Mouse (Mus musculus) testis, adult 2 months (tissue): ENCODE measurements around the gene Pin4. TPM values are rescaled to one million over a fixed set of nuclear protein-coding genes. Genes with fewer than 3 reads are reported as not detected.

Source experiments
- H3K27ac ChIP-seq: fragments of 200-500 bp; 2 replicates; pipeline ENCODE4 v1.5.1; 2012; ENCODE audit warnings: low read depth, low read length; ENCODE audit not compliant: control insufficient read depth, insufficient read depth
- H3K27me3 ChIP-seq: fragments of 200-500 bp; 2 replicates; pipeline ENCODE4 v1.6.1; 2012; ENCODE audit warnings: mild to moderate bottlenecking, low read length, moderate library complexity; ENCODE audit not compliant: control insufficient read depth, insufficient read depth
- H3K36me3 ChIP-seq: fragments of 200-500 bp; 2 replicates; pipeline ENCODE4 v1.6.1; 2012; ENCODE audit warnings: mild to moderate bottlenecking, low read length; ENCODE audit not compliant: control insufficient read depth, insufficient read depth
- H3K4me1 ChIP-seq: fragments of 200-500 bp; 2 replicates; pipeline ENCODE4 v1.6.1; 2012; ENCODE audit warnings: low read length; ENCODE audit not compliant: control insufficient read depth, insufficient read depth
- H3K4me3 ChIP-seq: fragments of 200-500 bp; 2 replicates; pipeline ENCODE4 v1.5.1; 2012; ENCODE audit warnings: low read depth, mild to moderate bottlenecking, low read length, moderate library complexity, mixed read lengths; ENCODE audit not compliant: control insufficient read depth
- CTCF ChIP-seq: fragments of 200-500 bp; IDR thresholded peaks from 2 replicates; pipeline ENCODE4 v1.5.1; 2012; ENCODE audit warnings: low read depth, mild to moderate bottlenecking, inconsistent platforms, low read length, moderate library complexity; ENCODE audit not compliant: control insufficient read depth, insufficient read depth, insufficient replicate concordance
- POLR2A ChIP-seq: fragments of 200-500 bp; IDR thresholded peaks from 2 replicates; pipeline ENCODE4 v1.6.1; 2012; ENCODE audit warnings: low read depth, mild to moderate bottlenecking, inconsistent platforms, low read length, moderate library complexity; ENCODE audit not compliant: control insufficient read depth
- polyA plus RNA-seq: library from polyadenylated mRNA; depleted of rRNA; stranded (reverse); fragments of >200 nt; gene quantifications from 2 replicates; pipeline ENCODE4 v1.2.3, GENCODE M21; 2012

Gene Pin4
- polyA plus RNA-seq, 1 experiment, result 5.1 TPM

- Histone ChIP-seq H3K4me3 (no peak overlapping the region), H3K27ac (no peak overlapping the region), H3K27me3 (no peaks in the 10 kb centered on the region), H3K36me3 (no peaks in the 10 kb centered on the region), H3K4me1 (no peaks in the 10 kb centered on the region)
- TF ChIP-seq POLR2A, result no peak
- no peak for TF ChIP-seq CTCF
Observed at GRCm38 (mm10) chrX:102159778-102160177, 40.5 kb downstream of the Pin4 start.

- H3K36me3 ChIP-seq, result no peaks in the 10 kb centered on the region
- H3K27ac ChIP-seq, result no peak overlapping the region
- H3K27me3 ChIP-seq, result no peaks in the 10 kb centered on the region
- TF ChIP-seq CTCF, result no peak
- no peak for TF ChIP-seq POLR2A
- no peak overlapping the region for H3K4me3 ChIP-seq
- H3K4me1 ChIP-seq, result no peaks in the 10 kb centered on the region
Observed at GRCm38 (mm10) chrX:102160528-102160927, 41.3 kb downstream of the Pin4 start.

GRCm38 (mm10) chrX:102163096-102163495, 43.8 kb downstream of the Pin4 start:
- Histone ChIP-seq H3K4me3 (no peak overlapping the region), H3K4me1 (no peaks in the 10 kb centered on the region), H3K27me3 (no peaks in the 10 kb centered on the region), H3K36me3 (no peaks in the 10 kb centered on the region), H3K27ac (no peak overlapping the region)
- no peak for TF ChIP-seq CTCF
- no peak for TF ChIP-seq POLR2A

- no peaks in the 10 kb centered on the region for H3K36me3 ChIP-seq
- no peaks in the 10 kb centered on the region for H3K27me3 ChIP-seq
- H3K27ac ChIP-seq, result no peak overlapping the region
- H3K4me3 ChIP-seq, result no peak overlapping the region
- no peaks in the 10 kb centered on the region for H3K4me1 ChIP-seq
- TF ChIP-seq POLR2A, result no peak
- TF ChIP-seq CTCF, result no peak
Observed at GRCm38 (mm10) chrX:102163529-102163928, 44.3 kb downstream of the Pin4 start.

GRCm38 (mm10) chrX:102166521-102166920, 47.3 kb downstream of the Pin4 start:
- Histone ChIP-seq H3K36me3 (no peaks in the 10 kb centered on the region), H3K4me3 (no peak overlapping the region), H3K27ac (no peak overlapping the region), H3K4me1 (no peaks in the 10 kb centered on the region), H3K27me3 (no peaks in the 10 kb centered on the region)
- TF ChIP-seq CTCF (no peak), POLR2A (no peak)

GRCm38 (mm10) chrX:102166986-102167385, 47.7 kb downstream of the Pin4 start:
- TF ChIP-seq CTCF (no peak), POLR2A (no peak)
- Histone ChIP-seq H3K27me3 (no peaks in the 10 kb centered on the region), H3K36me3 (no peaks in the 10 kb centered on the region), H3K4me1 (no peaks in the 10 kb centered on the region), H3K27ac (no peak overlapping the region), H3K4me3 (no peak overlapping the region)

GRCm38 (mm10) chrX:102169724-102170123, 50.5 kb downstream of the Pin4 start:
- no peak overlapping the region for H3K27ac ChIP-seq

GRCm38 (mm10) chrX:102170135-102170534, 50.9 kb downstream of the Pin4 start:
- no peak overlapping the region for H3K27ac ChIP-seq
- no peak overlapping the region for H3K4me3 ChIP-seq
- H3K27me3 ChIP-seq, result no peaks in the 10 kb centered on the region
- TF ChIP-seq CTCF (no peak), POLR2A (no peak)
- no peaks in the 10 kb centered on the region for H3K4me1 ChIP-seq
- H3K36me3 ChIP-seq, result no peaks in the 10 kb centered on the region

More at GRCm38 (mm10) chrX:102169724-102170123, 50.5 kb downstream of the Pin4 start:
- TF ChIP-seq POLR2A, result no peak
- no peak for TF ChIP-seq CTCF
- H3K4me3 ChIP-seq, result no peak overlapping the region
- H3K4me1 ChIP-seq, result no peaks in the 10 kb centered on the region
- no peaks in the 10 kb centered on the region for H3K36me3 ChIP-seq
- no peaks in the 10 kb centered on the region for H3K27me3 ChIP-seq
